Mouse (Mus musculus): Measurements from ENCODE around the gene Clec14a. TPM values are rescaled to one million over a fixed set of nuclear protein-coding genes. Genes with fewer than 3 reads are reported as not detected.
"Not testable (repeated sequence)": the region's sequence is repeated elsewhere in the genome, so short reads cannot be mapped to it uniquely, and the experiment has no call there.

Clec14a gene
- polyA plus RNA-seq (2012; rRNA removed): 1.4 and 2.0 TPM in 2 replicates

GRCm38 (mm10) chr12:58268563-58269501 lies at the start of gene Clec14a:
TSS of gene Clec14a (minus strand) at chr12:58269290.
- 7% methylated on average over 32 of the region's 32 CpGs for WGBS
- peak; percentile 38 for DNase-seq (ENCODE audit: low read depth, low spot score)

DNA sequence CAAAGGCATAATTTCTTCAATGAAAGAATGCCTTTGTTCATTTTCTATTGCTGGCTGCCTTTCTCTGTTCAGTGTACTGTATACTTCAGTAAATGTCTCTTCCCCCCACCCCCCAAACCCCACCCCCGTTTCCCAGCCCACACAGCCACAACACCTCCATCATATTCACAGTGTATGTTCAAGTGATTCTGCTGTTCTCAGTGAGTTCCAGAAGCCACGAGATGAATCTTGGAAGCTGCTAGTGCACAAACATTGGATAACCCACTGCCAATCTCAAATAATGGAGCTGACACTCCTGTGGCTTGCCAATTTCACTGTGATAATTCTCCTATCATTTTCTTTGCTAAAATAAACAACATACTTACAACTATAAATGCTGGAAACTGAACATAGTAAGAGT lies 38.7 kb upstream of the Clec14a start:
- WGBS: 65% methylated on average over 2 of the region's 2 CpGs
- DNase-seq (ENCODE audit: low read depth, low spot score): no peak

- WGBS: 57% methylated on average over 8 of the region's 8 CpGs
These were observed 37.3 kb upstream of the Clec14a start for GRCm38 (mm10) chr12:58306402-58306801.

GRCm38 (mm10) chr12:58305567-58305966 lies 36.5 kb upstream of the Clec14a start:
- DNase-seq (ENCODE audit: low read depth, low spot score): no peak

More at GRCm38 (mm10) chr12:58306402-58306801, 37.3 kb upstream of the Clec14a start:
- not testable (repeated sequence) for DNase-seq (ENCODE audit: low read depth, low spot score)

DNA sequence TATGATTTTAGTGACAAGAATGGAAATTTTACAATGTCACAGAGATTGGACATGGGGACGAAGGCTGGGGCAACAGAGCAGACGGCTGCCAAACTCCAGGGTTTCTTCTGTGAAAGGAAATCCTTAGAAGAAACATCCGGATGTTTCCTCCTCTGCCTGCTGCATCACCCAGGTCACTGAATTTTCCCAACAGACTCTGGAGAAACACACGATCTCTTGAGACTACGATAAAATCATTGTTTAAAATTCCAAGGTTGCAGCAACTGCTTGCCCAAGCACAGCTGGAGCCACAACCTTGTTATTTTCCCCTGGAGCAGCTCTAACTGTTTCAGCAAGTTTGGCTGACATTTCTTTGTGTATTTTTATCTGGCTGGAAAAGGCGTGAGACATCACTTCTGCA lies 27.9 kb upstream of the Clec14a start:
- DNase-seq (ENCODE audit: low read depth, low spot score): no peak
- WGBS: 61% methylated on average over 6 of the region's 6 CpGs

More at GRCm38 (mm10) chr12:58305567-58305966, 36.5 kb upstream of the Clec14a start:
- WGBS: 44% methylated on average over 2 of the region's 2 CpGs

DNA sequence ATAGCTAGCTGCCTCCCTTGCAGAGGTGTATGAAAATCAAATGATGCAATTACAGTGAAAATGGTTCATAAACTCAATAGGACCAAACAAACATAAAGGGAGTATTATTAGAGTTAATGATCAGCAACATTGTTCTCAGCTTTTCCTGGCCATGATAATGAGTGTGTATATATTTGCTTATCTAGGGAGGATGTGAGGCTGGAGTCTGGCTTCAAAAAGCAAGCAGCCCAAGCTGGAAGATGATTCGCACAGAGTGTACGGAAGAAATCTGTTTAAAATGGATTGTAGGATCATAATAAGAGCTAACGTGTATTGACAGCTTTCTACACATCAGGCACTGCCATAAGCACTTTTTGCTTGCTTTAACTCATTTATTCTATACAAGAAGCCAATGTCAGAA lies 16.8 kb upstream of the Clec14a start:
- DNase-seq (ENCODE audit: low read depth, low spot score): no peak
- 76% methylated on average over 3 of the region's 3 CpGs for WGBS

DNA sequence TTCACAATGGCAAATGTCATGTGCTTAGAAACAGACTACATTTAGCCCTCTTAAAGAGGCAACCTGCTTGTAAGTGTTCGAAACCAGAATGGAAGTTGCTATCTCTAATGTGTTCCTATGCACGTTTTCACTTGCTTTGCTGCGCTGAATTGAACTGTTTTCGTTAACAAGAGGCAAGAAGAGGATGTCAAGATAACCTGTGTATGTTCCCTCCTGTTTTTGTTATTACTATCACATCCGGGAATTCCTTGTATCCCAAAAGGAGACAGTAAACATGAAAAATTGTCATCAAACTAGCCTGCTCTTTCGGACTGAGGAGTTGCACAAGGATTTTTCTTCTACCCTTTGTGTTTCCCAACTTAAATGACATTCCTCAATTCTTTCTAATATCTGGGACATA lies 1.4 kb upstream of the Clec14a start:
- DNase-seq (ENCODE audit: low read depth, low spot score): no peak
- 85% methylated on average over 6 of the region's 6 CpGs for WGBS

DNA sequence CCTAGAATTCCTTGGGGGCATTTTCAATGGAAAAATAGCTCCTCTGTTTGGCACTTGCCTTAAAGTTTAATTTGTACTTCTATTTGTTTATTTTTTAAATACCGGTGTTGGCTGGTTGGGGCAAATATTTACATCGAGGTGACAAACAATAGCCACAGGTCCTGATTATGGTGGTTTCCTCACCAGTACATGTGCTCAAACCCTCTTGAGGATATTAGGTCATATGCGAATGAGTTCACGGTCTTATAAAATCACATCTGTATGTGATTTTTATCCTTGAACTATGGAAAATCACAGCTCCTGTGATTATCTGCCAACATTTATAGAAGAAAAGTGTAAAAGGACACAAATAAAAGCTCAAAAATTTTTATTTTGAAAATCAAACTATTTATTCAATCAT lies 415 bp upstream of the Clec14a start:
- 75% methylated on average over 4 of the region's 4 CpGs for WGBS
- no peak for DNase-seq (ENCODE audit: low read depth, low spot score)

DNA sequence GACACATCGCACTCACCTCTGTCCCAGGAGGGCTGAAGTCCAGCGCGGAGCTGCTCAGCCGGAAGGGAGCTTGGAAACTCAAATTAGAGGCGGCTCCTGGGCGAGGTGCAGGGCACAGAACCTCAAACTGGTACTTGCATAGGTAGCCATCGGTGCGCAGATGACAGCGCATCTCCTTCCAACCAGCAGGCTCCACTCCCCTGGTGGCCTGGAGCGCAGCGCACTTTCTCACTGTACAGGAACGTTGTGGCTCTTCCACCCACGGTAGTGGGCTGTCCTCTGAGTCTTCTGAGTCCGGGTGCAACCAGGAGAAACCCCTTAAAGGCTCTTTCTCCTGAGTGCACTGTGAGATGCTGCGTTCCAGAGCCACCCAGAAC lies 916 bp downstream of the Clec14a start:
- peak; percentile 13 for DNase-seq (ENCODE audit: low read depth, low spot score)
- WGBS: 7% methylated on average over 15 of the region's 15 CpGs

- no peak for DNase-seq (ENCODE audit: low read depth, low spot score)
- WGBS: 38% methylated on average over 8 of the region's 8 CpGs
These were observed 1.3 kb downstream of the Clec14a start for GRCm38 (mm10) chr12:58267779-58268178.

DNA sequence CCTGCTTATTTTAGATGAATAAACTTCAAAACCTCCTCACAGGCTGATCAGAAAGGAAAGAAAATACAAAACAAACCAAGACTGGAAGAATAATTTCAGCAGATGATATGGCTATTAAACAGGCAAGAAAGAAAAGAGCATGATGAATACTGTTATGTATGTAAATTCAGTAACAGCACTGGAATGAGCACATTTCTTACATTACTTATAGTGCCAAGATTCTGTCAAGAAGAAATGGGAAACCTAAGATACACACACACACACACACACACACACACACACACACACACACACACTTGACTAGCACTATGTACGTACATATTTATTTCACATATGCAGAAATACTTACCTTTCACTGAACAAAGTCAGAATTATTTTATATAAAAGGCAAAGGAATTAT lies 17.2 kb downstream of the Clec14a start:
- WGBS: 88% methylated on average over 1 of the region's 1 CpGs
- DNase-seq (ENCODE audit: low read depth, low spot score): no peak

DNA sequence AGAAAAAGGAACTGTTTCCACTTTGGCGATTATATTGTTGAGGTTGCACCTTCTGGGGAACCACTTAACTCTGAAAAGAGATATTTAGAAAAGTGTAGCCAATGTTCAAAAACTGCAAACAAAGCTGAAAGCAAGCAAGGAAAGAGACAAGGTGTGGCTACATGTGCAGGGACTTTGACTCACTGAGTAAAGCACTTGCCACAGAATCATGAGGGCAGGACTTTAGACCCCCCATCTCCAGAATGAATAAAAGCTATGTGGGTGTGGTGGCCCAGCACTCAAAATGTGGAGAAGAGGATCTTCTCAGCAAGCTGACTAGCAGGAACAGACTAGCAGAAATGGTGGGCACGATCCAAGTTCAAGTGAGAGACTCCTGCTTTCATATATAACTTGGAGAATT lies 36.6 kb downstream of the Clec14a start:
- no peak for DNase-seq (ENCODE audit: low read depth, low spot score)
- 52% methylated on average over 2 of the region's 2 CpGs for WGBS

DNA sequence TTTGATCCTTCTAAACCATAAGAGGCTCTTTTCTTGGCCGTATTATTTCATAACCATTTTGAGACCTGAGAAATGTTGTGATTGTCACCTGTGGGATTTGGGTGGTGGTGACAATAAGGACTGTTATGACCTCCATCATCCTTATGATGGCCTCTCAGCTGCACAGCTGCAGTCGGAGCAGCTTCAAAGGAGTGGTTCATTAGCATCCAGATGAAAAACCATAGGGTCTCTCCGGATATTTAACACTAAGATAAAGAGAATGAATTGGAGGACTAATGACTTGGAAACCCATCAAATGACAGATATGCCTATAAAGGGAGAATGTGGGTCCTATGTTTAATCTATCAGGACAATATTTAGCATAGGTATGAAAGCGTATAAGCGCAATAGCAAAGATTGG lies 43.4 kb downstream of the Clec14a start:
- 86% methylated on average over 5 of the region's 5 CpGs for WGBS

DNA sequence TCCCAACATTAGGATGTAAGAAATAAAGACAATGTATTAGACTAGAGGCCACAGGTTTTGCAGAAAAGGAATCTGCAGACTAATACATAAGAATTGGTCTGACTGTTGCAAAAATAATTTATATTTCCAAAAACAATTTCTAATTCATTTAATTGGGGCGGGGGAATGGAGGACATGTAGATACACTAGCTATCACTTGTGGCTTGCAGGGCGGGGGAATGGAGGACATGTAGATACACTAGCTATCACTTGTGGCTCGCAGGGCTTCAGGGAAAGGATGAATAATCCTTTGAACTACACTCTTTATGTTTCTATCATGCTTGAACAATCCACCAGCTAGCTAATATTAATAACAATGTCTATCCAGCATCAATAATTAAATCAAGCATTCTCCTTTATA lies 50.0 kb downstream of the Clec14a start:
- WGBS: 90% methylated on average over 3 of the region's 3 CpGs
- no peak for DNase-seq (ENCODE audit: low read depth, low spot score)

More for the DNA sequence above, 43.4 kb downstream of the Clec14a start:
- no peak for DNase-seq (ENCODE audit: low read depth, low spot score)

DNA sequence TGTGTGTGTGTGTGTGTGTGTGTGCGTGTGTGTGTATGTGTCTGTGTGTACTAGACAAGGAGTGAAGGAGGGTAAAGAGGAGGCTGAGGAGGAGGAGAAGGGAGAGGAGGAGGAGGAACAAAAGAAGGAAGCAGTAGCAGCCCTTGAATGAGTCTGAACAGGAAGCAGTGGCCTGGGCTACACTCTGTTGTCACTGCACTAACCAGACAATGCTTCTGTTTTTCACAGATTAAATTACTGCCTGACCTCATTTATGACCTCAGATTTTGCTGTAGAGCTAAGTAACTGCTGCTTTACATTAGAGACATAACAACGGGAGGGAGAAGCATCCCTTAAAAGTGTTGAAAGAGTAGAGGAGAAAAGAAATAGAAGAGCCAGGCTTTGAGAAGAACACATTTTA lies 52.9 kb downstream of the Clec14a start:
- DNase-seq (ENCODE audit: low read depth, low spot score): no peak
- 52% methylated on average over 2 of the region's 2 CpGs for WGBS

Other genes with a start within 250 kb of the Clec14a start
- gene Sstr1, start 57.5 kb downstream of the Clec14a start, polyA plus RNA-seq (2012; rRNA removed): 2.3 and 4.1 TPM in 2 replicates

All from large intestine, adult 2 months (tissue).